Mouse (Mus musculus): Measurements from ENCODE around the gene Vgll4.

DNA sequence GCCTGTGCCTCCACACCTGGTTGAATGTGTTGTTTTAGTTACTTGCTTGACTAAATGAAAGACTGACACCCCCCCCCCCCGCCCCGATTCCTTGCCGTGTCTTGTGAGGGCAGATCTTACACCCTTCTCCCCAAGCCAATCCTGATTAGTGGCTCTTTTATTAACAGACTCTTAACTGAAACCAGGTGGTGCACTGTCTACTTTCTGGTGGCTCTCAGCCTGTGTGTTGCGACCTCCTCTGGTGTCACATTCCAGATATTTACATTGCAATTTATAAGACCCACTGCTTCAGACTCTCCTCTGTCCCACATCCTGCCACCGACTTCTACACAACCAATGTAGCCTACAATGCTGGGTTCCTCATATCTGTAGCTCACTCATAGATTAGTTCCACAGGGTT, 27.7 kb upstream of the Vgll4 start:
- no peak for TF ChIP-seq CTCF (IDR thresholded peaks at IDR 0.05; ENCODE audit: low read depth, low read length)
- no peak for TF ChIP-seq TAL1 (conservative IDR thresholded peaks at IDR 0.05; ENCODE audit: low read depth, low read length)
- no peak for TF ChIP-seq POLR2AphosphoS5 (IDR thresholded peaks at IDR 0.05; ENCODE audit: insufficient replicate concordance, low read depth, low read length)
- TF ChIP-seq GATA1 (IDR thresholded peaks at IDR 0.05; ENCODE audit: borderline replicate concordance, low read length), result no peak
- no peak for TF ChIP-seq GATA2 (IDR thresholded peaks at IDR 0.05; ENCODE audit: borderline replicate concordance, low read depth, low read length)
